Mouse (Mus musculus) lung, embryonic 14.5 days (tissue): Measurements from ENCODE around the gene Pcyt1a. TPM values are rescaled to one million over a fixed set of nuclear protein-coding genes. Genes with fewer than 3 reads are reported as not detected.

Source experiments
- ATAC-seq: fragments of 200-750 bp; cut with Nextera tagmentation; 2 replicates; pipeline ENCODE4 v1.8.0; 2017; ENCODE audit warnings: mild to moderate bottlenecking, moderate TSS enrichment, moderate library complexity; ENCODE audit not compliant: insufficient read depth
- DNase-seq: peaks from one replicate; pipeline ENCODE4 v3.0.0-alpha.2; 2015
- H3K27ac ChIP-seq: fragments of 300-500 bp; sonication (generic); 2 replicates; pipeline ENCODE4 v1.5.1; 2014; ENCODE audit warnings: low read depth, mild to moderate bottlenecking, moderate library complexity
- H3K27me3 ChIP-seq: fragments of 300-500 bp; sonication (generic); 2 replicates; pipeline ENCODE4 v1.6.1; 2014; ENCODE audit warnings: low read length, control low read depth; ENCODE audit not compliant: insufficient read depth
- H3K36me3 ChIP-seq: fragments of 300-500 bp; sonication (generic); 2 replicates; pipeline ENCODE4 v1.6.1; 2014; ENCODE audit warnings: control low read depth; ENCODE audit not compliant: insufficient read depth
- H3K4me1 ChIP-seq: fragments of 300-500 bp; sonication (generic); 2 replicates; pipeline ENCODE4 v1.6.1; 2014; ENCODE audit warnings: antibody characterized with exemption, control low read depth; ENCODE audit not compliant: insufficient read depth
- H3K4me2 ChIP-seq: fragments of 300-500 bp; sonication (generic); 2 replicates; pipeline ENCODE4 v1.6.1; 2014; ENCODE audit warnings: mild to moderate bottlenecking
- H3K4me3 ChIP-seq: fragments of 300-500 bp; sonication (generic); 2 replicates; pipeline ENCODE4 v1.5.1; 2014; ENCODE audit warnings: low read depth, low read length
- H3K9ac ChIP-seq: fragments of 300-500 bp; sonication (generic); 2 replicates; pipeline ENCODE4 v1.6.1; 2014
- H3K9me3 ChIP-seq: fragments of 300-500 bp; sonication (generic); 2 replicates; pipeline ENCODE4 v1.6.1; 2016; ENCODE audit warnings: low read depth, low read length, control low read depth
- CTCF ChIP-seq: IDR thresholded peaks from 2 replicates; pipeline ENCODE4 v1.5.1; 2016; ENCODE audit warnings: antibody characterized with exemption, low read depth
- WGBS: fragments of 180-500 bp; shearing (Covaris S2); extraction: QIAGEN DNeasy Blood & Tissue Kit; methylation state at CpG from one replicate; pipeline ENCODE4 v1.1.7; 2014; 5-methylcytosine and 5-hydroxymethylcytosine counted together
- polyA plus RNA-seq: library from polyadenylated mRNA; unstranded; fragments of >200 nt; fragmentation: Nextera tagmentation; extraction: Ambion mirVana; gene quantifications from 2 replicates; pipeline ENCODE4 v1.2.1, GENCODE M21; 2014

The Pcyt1a gene
- polyA plus RNA-seq, 1 experiment from 2014 or later = 40.4 TPM

DNA sequence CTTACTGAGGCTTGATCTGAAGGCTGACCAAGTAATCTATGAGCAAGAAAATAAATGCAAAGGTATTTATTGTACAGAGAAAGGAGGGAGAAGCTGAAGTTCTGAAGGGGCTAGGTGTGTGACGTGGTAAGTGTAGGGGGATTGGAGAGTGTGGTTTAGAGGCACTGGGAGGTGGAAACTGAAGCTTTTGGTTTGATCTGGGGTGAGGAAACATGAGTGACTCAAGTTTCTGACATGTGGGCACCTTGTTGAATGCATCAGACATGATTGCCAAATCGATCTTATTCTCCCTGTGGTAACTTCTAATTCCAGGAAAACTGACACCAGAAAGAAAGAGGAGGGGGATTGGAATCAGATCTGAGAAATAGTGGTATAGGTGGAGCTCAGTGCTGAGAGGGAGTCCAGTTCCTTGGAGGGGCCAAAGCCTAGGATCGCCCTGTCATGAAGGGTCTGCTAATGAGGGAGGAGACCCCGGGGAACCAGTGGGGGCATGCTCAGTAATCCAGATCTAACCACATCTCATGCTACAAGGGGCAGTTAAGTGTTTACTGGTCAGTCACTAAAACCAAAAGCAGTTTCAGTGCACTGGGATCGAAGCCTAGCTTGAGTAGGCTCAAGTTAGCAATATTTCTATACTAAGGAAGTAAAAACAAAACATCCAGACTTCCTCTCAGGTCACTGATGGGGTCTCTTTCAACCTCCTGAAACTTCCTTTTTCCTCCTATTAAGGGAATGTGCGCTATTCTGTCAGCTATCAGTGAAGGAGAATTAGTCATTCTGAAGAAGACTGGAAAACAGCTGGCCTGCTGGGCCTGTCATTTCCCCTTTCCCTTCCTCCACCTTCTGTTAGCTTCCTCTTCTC lies 34.8 kb upstream of the Pcyt1a start:
- ATAC-seq (no peak), DNase-seq (peak; percentile 9)
- Histone ChIP-seq H3K9ac (no peak overlapping the region), H3K27me3 (no peaks in the 10 kb centered on the region), H3K4me2 (no peak overlapping the region), H3K4me3 (no peak overlapping the region), H3K36me3 (peaks cover 22% of the 10 kb centered on the region), H3K9me3 (no peaks in the 10 kb centered on the region), H3K4me1 (no peaks in the 10 kb centered on the region), H3K27ac (no peak overlapping the region; the same call in 1 of the 2 replicates)
- TF ChIP-seq CTCF = no peak
- 58% methylated on average over 6 of the region's 6 CpGs for WGBS

DNA sequence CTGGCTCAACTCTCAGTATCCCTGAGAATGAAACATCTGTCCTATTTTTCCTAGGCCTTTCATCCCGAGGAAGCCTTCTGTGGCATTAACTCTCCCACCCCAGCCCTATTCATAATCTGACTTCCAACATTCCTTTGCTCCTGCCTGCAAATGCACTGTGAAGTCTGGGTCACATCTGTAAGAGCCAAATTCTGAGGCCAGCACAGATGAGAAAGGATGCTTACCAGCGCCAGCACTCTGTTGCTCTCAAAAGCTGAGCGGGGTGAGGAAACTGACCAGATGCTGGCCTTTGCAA lies 34.2 kb upstream of the Pcyt1a start:
- no peak for TF ChIP-seq CTCF
- H3K27ac ChIP-seq = peak overlapping the region; percentile 42; the same call in 1 of the 2 replicates
- H3K36me3 ChIP-seq = peaks cover 17% of the 10 kb centered on the region; the same call in 1 of the 2 replicates
- no peak overlapping the region for H3K4me3 ChIP-seq
- no peak overlapping the region for H3K4me2 ChIP-seq
- ATAC-seq = no peak
- 55% methylated on average over 3 of the region's 3 CpGs for WGBS
- no peaks in the 10 kb centered on the region for H3K9me3 ChIP-seq
- no peaks in the 10 kb centered on the region for H3K4me1 ChIP-seq
- DNase-seq = peak; percentile 1
- no peaks in the 10 kb centered on the region for H3K27me3 ChIP-seq
- no peak overlapping the region for H3K9ac ChIP-seq

DNA sequence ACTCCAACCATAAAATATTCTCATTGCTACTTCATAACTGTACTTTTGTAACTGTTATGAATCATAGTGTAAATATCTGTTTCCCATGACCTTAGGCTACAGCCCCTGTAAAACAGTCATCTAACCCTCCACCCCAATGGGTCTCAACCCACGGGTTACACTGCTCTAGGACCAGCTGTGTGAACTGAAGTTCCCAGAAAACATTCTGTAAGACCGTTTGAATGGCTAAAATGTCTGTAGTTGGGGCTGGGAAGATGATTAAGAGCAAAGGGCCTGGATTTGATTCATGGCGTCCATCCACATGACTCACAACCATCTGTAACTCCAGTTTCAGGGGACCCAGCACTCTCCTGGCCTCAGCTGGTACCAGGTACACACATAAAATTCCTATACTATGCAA lies 32.5 kb upstream of the Pcyt1a start:
- TF ChIP-seq CTCF = no peak
- WGBS = 70% methylated on average over 3 of the region's 3 CpGs
- Histone ChIP-seq H3K4me3 (no peak overlapping the region), H3K4me1 (no peaks in the 10 kb centered on the region), H3K9me3 (no peaks in the 10 kb centered on the region), H3K27ac (no peak overlapping the region), H3K27me3 (no peaks in the 10 kb centered on the region), H3K4me2 (no peak overlapping the region), H3K9ac (no peak overlapping the region), H3K36me3 (0 out of 2 replicates have a peak, but pooled peaks cover 2% of the 10 kb centered on the region)
- DNase-seq (no peak), ATAC-seq (no peak)

DNA sequence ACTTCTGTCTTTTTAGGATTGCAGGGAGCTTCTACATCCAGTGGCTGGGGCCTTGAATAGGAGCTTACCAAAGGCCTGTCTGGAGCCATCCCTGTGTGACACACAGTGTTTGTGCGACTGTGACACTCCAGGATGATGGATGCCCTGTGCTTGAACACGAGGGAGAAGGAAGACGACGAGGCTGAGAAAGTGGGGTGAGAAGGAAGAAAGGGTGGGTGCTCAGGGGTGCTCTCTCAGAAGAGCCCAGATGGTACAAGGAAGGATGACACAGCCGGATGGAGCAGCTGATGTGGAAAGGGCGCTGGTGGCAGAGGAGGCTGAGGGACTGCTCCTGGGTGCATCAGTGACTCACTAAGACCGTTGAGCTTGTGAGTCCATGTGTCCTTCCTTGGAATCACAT lies 30.5 kb upstream of the Pcyt1a start, which contains the start of gene Tm4sf19:
Gene Tm4sf19, plus strand, starts transcription at position 240 of the 400 bp plus-strand sequence.
- Histone ChIP-seq H3K9me3 (no peaks in the 10 kb centered on the region), H3K4me1 (no peaks in the 10 kb centered on the region), H3K4me3 (no peak within 1 kb of the TSS), H3K36me3 (no peaks in the 10 kb centered on the region), H3K27me3 (no peaks in the 10 kb centered on the region), H3K4me2 (no peak within 1 kb of the TSS), H3K27ac (no peak within 1 kb of the TSS), H3K9ac (no peak within 1 kb of the TSS)
- ATAC-seq (no peak), DNase-seq (no peak)
- WGBS = 53% methylated on average over 7 of the region's 7 CpGs
- no peak for TF ChIP-seq CTCF

DNA sequence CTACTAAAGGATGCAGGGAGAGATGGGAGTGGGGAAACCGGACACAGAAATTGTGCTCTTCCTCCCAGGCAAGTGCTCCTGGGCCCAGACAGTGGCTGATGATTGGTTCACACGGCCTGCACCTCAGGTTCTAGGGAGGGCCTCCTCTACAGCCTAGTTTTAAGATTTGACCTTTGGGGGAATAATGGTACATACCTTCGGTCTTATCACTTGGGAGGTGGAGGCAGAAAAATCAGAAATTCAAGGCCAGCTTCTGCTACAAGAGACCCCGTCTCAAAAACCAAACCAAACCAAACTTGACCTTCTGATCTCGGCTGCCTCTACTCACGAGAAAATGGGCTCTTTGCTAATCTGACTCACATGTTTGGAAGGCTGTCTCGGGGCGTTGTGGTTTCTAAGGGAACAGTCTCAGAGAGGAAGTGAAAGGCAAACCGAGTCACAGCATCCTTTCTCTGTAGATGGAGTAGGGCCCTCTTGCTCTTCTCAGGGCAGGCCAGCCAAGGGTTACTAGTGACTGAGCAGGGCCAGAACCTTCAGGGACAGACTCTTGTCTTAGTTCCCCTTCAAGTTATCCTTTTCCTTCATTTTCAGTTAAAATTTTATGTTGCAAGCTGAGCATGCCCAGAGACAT lies 29.3 kb upstream of the Pcyt1a start:
- DNase-seq (no peak), ATAC-seq (no peak)
- no peak overlapping the region for H3K27ac ChIP-seq
- H3K4me1 ChIP-seq = no peaks in the 10 kb centered on the region
- H3K4me3 ChIP-seq = no peak overlapping the region
- H3K9me3 ChIP-seq = no peaks in the 10 kb centered on the region
- 66% methylated on average over 9 of the region's 9 CpGs for WGBS
- H3K27me3 ChIP-seq = no peaks in the 10 kb centered on the region
- H3K4me2 ChIP-seq = no peak overlapping the region
- H3K36me3 ChIP-seq = no peaks in the 10 kb centered on the region
- no peak overlapping the region for H3K9ac ChIP-seq
- no peak for TF ChIP-seq CTCF

DNA sequence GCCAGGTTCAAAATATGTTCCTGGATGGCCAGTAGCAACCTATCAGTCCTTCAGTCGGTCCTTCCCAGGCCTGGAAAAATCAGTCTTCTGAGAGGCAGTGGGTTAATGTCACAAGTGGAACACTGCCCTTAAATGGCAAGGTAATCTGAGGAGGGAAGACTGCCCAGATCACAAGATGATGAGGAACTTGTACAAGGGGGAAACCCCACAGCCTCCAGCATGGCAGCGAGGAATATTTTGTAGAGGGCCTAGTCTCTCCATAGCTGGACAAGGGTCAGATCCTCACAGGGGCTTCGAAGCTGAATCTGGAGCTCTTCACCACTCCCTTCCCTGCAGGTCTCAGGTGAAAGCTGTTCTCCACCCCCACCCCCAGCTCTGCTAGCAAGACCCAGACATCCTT lies 27.9 kb upstream of the Pcyt1a start:
- WGBS = 76% methylated on average over 3 of the region's 3 CpGs
- H3K9ac ChIP-seq = no peak overlapping the region
- H3K4me1 ChIP-seq = no peaks in the 10 kb centered on the region
- no peak overlapping the region for H3K27ac ChIP-seq
- no peak for TF ChIP-seq CTCF
- H3K36me3 ChIP-seq = no peaks in the 10 kb centered on the region
- H3K27me3 ChIP-seq = no peaks in the 10 kb centered on the region
- no peak overlapping the region for H3K4me2 ChIP-seq
- no peaks in the 10 kb centered on the region for H3K9me3 ChIP-seq
- ATAC-seq = no peak
- H3K4me3 ChIP-seq = no peak overlapping the region
- no peak for DNase-seq

DNA sequence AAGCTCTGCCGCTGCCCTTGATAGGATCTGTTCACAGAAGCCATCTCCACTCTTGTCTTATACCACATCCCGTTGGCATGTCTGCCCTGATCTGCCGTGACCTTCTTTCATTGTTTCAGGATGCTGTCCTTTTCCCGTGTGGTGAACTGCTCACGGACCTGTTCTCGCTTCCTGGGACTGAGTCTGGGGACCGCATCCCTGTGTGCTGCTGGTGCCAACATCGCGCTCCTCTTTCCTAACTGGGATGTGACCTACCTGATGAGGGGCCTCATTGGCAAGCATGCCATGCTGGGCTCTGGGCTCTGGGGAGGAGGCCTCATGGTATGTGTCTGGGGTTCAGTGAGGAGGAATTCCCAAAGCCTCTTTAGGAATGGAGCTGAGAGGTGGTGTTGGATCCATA lies 25.0 kb upstream of the Pcyt1a start:
- no peaks in the 10 kb centered on the region for H3K36me3 ChIP-seq
- H3K4me2 ChIP-seq = no peak overlapping the region
- no peak for DNase-seq
- H3K27ac ChIP-seq = no peak overlapping the region
- no peak overlapping the region for H3K9ac ChIP-seq
- H3K9me3 ChIP-seq = no peaks in the 10 kb centered on the region
- TF ChIP-seq CTCF = no peak
- H3K4me3 ChIP-seq = no peak overlapping the region
- WGBS = 91% methylated on average over 9 of the region's 9 CpGs
- ATAC-seq = no peak
- H3K4me1 ChIP-seq = no peaks in the 10 kb centered on the region
- H3K27me3 ChIP-seq = no peaks in the 10 kb centered on the region
